In genomic region chr16:5845645-5846044, GRCm38 (mm10) we compare ENCODE assay signal across 19 mouse cellular contexts. TPM values are rescaled to one million over a fixed set of nuclear protein-coding genes. Genes with fewer than 3 reads are reported as not detected.
DNase-seq lines count a peak whose midpoint lies in the region; ATAC-seq and TF ChIP-seq lines count a peak whose summit lies in the region.
"Had no signal": no experiment of that assay in that cellular context is flagged by ENCODE, and none has a peak within 500 bp of the region (broad histone marks: within the 10 kb centered on the region; RNA-seq: fewer than 3 reads in every experiment).

No protein-coding gene starts in this region.

- no peak for TF ChIP-seq EP300 in lung, postnatal 0 days (IDR thresholded peaks at IDR 0.05)

- no peak for TF ChIP-seq CTCF in lung, postnatal 0 days (IDR thresholded peaks at IDR 0.05)

- H3K4me1 ChIP-seq in lung, embryonic 15.5 days: no peaks in the 10 kb centered on the region
- H3K4me1 ChIP-seq in lung, postnatal 0 days (ENCODE audit: insufficient read depth, low read depth, low read length): no peaks in the 10 kb centered on the region
- H3K4me1 ChIP-seq in embryonic facial prominence, embryonic 11.5 days (ENCODE audit: control insufficient read depth, insufficient read depth, low read length): no peaks in the 10 kb centered on the region
- no peaks in the 10 kb centered on the region for H3K4me1 ChIP-seq in limb, embryonic 11.5 days (ENCODE audit: control insufficient read depth, insufficient read depth, low read length)
- H3K4me1 ChIP-seq in intestine, embryonic 15.5 days (replicated peaks): no peaks in the 10 kb centered on the region
- H3K4me1 ChIP-seq: limb, embryonic 12.5 days; midbrain, embryonic 12.5 days had no signal

- WGBS in lung, embryonic 15.5 days: 24% methylated on average over 11 of the region's 11 CpGs
- 32% methylated on average over 11 of the region's 11 CpGs for WGBS in lung, postnatal 0 days
- WGBS in embryonic facial prominence, embryonic 11.5 days: 56% methylated on average over 11 of the region's 11 CpGs
- 30% methylated on average over 11 of the region's 11 CpGs for WGBS in limb, embryonic 11.5 days
- WGBS in intestine, embryonic 15.5 days: 46% methylated on average over 11 of the region's 11 CpGs

- H3K4me3 ChIP-seq in lung, embryonic 15.5 days: no peak overlapping the region
- H3K4me3 ChIP-seq in lung, postnatal 0 days (ENCODE audit: low read depth, low read length): no peak overlapping the region
- H3K4me3 ChIP-seq in embryonic facial prominence, embryonic 11.5 days (ENCODE audit: low read depth, low read length): no peak overlapping the region
- no peak overlapping the region for H3K4me3 ChIP-seq in limb, embryonic 11.5 days (ENCODE audit: low read depth, low read length)
- no peak overlapping the region for H3K4me3 ChIP-seq in intestine, embryonic 15.5 days (replicated peaks)
- H3K4me3 ChIP-seq: embryonic facial prominence, embryonic 13.5 days; gastrocnemius, adult 2 months; heart, adult 2 months; limb, embryonic 12.5 days; midbrain, embryonic 12.5 days had no signal

- intact Hi-C loops in heart, postnatal 36 days (cut with DNase I): no loop called here

- H3K27ac ChIP-seq in lung, embryonic 15.5 days: no peak overlapping the region
- H3K27ac ChIP-seq in lung, postnatal 0 days (ENCODE audit: low read length): no peak overlapping the region
- H3K27ac ChIP-seq in embryonic facial prominence, embryonic 11.5 days (replicated peaks; ENCODE audit: low read depth, low read length): no peak overlapping the region
- no peak overlapping the region for H3K27ac ChIP-seq in limb, embryonic 11.5 days (replicated peaks; ENCODE audit: low read depth, low read length)
- no peak overlapping the region for H3K27ac ChIP-seq in intestine, embryonic 15.5 days
- H3K27ac ChIP-seq: embryonic facial prominence, embryonic 13.5 days; gastrocnemius, adult 2 months; heart, adult 2 months; limb, embryonic 12.5 days; midbrain, embryonic 12.5 days had no signal

- ATAC-seq in lung, embryonic 15.5 days (ENCODE audit: borderline replicate concordance, extremely low read depth, low FRiP score, low TSS enrichment): peak; percentile 69; the same call in 1 of the 2 replicates
- ATAC-seq in lung, postnatal 0 days: no peak
- no peak; the same call in 1 of the 2 replicates for ATAC-seq in embryonic facial prominence, embryonic 11.5 days (replicated peaks; ENCODE audit: insufficient number of reproducible peaks, low FRiP score, low TSS enrichment, low read depth)
- no peak for ATAC-seq in limb, embryonic 11.5 days (ENCODE audit: insufficient number of reproducible peaks, low FRiP score, low TSS enrichment, low read depth)
- no peak for ATAC-seq in megakaryocyte progenitor cell, adult 5-6 weeks (replicated peaks; ENCODE audit: poor library complexity)
- no peak for ATAC-seq in intestine, embryonic 15.5 days

- H3K9ac ChIP-seq in lung, embryonic 15.5 days: no peak overlapping the region
- no peak overlapping the region for H3K9ac ChIP-seq in lung, postnatal 0 days (replicated peaks; ENCODE audit: low read depth)
- no peak overlapping the region for H3K9ac ChIP-seq in embryonic facial prominence, embryonic 11.5 days (replicated peaks; ENCODE audit: low read length)
- H3K9ac ChIP-seq in limb, embryonic 11.5 days (ENCODE audit: low read length): no peak overlapping the region
- no peak overlapping the region for H3K9ac ChIP-seq in intestine, embryonic 15.5 days
- H3K9ac ChIP-seq: embryonic facial prominence, embryonic 13.5 days; limb, embryonic 12.5 days; midbrain, embryonic 12.5 days had no signal

- H3K9me3 ChIP-seq in lung, embryonic 15.5 days: no peaks in the 10 kb centered on the region
- H3K9me3 ChIP-seq in lung, postnatal 0 days (ENCODE audit: low read length): no peaks in the 10 kb centered on the region
- no peaks in the 10 kb centered on the region for H3K9me3 ChIP-seq in embryonic facial prominence, embryonic 11.5 days (replicated peaks; ENCODE audit: control insufficient read depth, low read length)
- no peaks in the 10 kb centered on the region for H3K9me3 ChIP-seq in limb, embryonic 11.5 days (ENCODE audit: control insufficient read depth, low read length)
- H3K9me3 ChIP-seq in intestine, embryonic 15.5 days: no peaks in the 10 kb centered on the region
- H3K9me3 ChIP-seq: embryonic facial prominence, embryonic 13.5 days; limb, embryonic 12.5 days; midbrain, embryonic 12.5 days had no signal

- DNase-seq in heart, adult 11 months: peak; percentile 27
- DNase-seq in heart, postnatal 36 days: no peak
- no peak for DNase-seq in lung, postnatal 0 days (ENCODE audit: low spot score)
- DNase-seq in embryonic facial prominence, embryonic 11.5 days (ENCODE audit: low spot score): peak; percentile 61
- DNase-seq in limb, embryonic 11.5 days (ENCODE audit: low spot score): peak; percentile 23
- DNase-seq: cerebellum, adult 2 months; gastrocnemius, adult 2 months; heart, adult 2 months; heart, postnatal 10 days; kidney, adult 11 months; layer of hippocampus, postnatal 36 days; lung, adult 18-20 months; thymus, postnatal 4 days had no signal

- H3K27me3 ChIP-seq in lung, embryonic 15.5 days: peaks cover 6% of the 10 kb centered on the region; the same call in 1 of the 2 replicates
- H3K27me3 ChIP-seq in lung, postnatal 0 days (replicated peaks; ENCODE audit: insufficient read depth, low read length): no peaks in the 10 kb centered on the region
- H3K27me3 ChIP-seq in embryonic facial prominence, embryonic 11.5 days (ENCODE audit: control insufficient read depth, insufficient read depth, low read length): no peaks in the 10 kb centered on the region
- no peaks in the 10 kb centered on the region for H3K27me3 ChIP-seq in limb, embryonic 11.5 days (ENCODE audit: control insufficient read depth, insufficient read depth, low read length)
- no peaks in the 10 kb centered on the region for H3K27me3 ChIP-seq in intestine, embryonic 15.5 days (replicated peaks)
- H3K27me3 ChIP-seq: embryonic facial prominence, embryonic 13.5 days; limb, embryonic 12.5 days; midbrain, embryonic 12.5 days had no signal

- H3K4me2 ChIP-seq in lung, embryonic 15.5 days: no peak overlapping the region
- no peak overlapping the region for H3K4me2 ChIP-seq in lung, postnatal 0 days (replicated peaks; ENCODE audit: low read depth, low read length)
- no peak overlapping the region for H3K4me2 ChIP-seq in embryonic facial prominence, embryonic 11.5 days (ENCODE audit: low read depth, low read length)
- H3K4me2 ChIP-seq in limb, embryonic 11.5 days (ENCODE audit: low read depth, severe bottlenecking): no peak overlapping the region
- H3K4me2 ChIP-seq in intestine, embryonic 15.5 days (replicated peaks): no peak overlapping the region
- H3K4me2 ChIP-seq: embryonic facial prominence, embryonic 13.5 days; limb, embryonic 12.5 days; midbrain, embryonic 12.5 days had no signal

- no peaks in the 10 kb centered on the region for H3K36me3 ChIP-seq in lung, embryonic 15.5 days
- H3K36me3 ChIP-seq in lung, postnatal 0 days (ENCODE audit: insufficient read depth, low read length): no peaks in the 10 kb centered on the region
- no peaks in the 10 kb centered on the region for H3K36me3 ChIP-seq in embryonic facial prominence, embryonic 11.5 days (replicated peaks; ENCODE audit: control insufficient read depth, insufficient read depth, low read depth, low read length)
- H3K36me3 ChIP-seq in limb, embryonic 11.5 days (ENCODE audit: control insufficient read depth, insufficient read depth, low read length): no peaks in the 10 kb centered on the region
- H3K36me3 ChIP-seq in intestine, embryonic 15.5 days: no peaks in the 10 kb centered on the region
- H3K36me3 ChIP-seq: embryonic facial prominence, embryonic 13.5 days; limb, embryonic 12.5 days; midbrain, embryonic 12.5 days had no signal

RNA-seq across cellular contexts. Expression of gene Rbfox1, which starts 39.5 kb away (rescaled TPM):
- 10 to 100 TPM; 54.9 to 55.6 TPM for total RNA-seq in heart, postnatal 36 days (2021)
- 1.8 and 2.2 TPM in 2 replicates for polyA plus RNA-seq in lung, embryonic 15.5 days (2015; fragmentation: Nextera tagmentation; extraction: Ambion mirVana)
- 0.25 and 0.56 TPM in 2 replicates for polyA plus RNA-seq in lung, postnatal 0 days (2015; fragmentation: Nextera tagmentation; extraction: Ambion mirVana)
- 2.6 and 4.2 TPM in 2 replicates for polyA plus RNA-seq in embryonic facial prominence, embryonic 11.5 days (2014; fragmentation: Nextera tagmentation; extraction: Ambion mirVana)
- 0.81 and 1.1 TPM in 2 replicates for polyA plus RNA-seq in limb, embryonic 11.5 days (2014; fragmentation: Nextera tagmentation; extraction: Ambion mirVana)
- 0.15 and 0.29 TPM in 2 replicates for total RNA-seq in megakaryocyte progenitor cell, adult 5-6 weeks (2015)
- total RNA-seq in megakaryocyte progenitor cell, adult 5-6 weeks (2017): 0.84 TPM in 1 of 2 replicates, not detected in the other
- 3.3 and 4.5 TPM in 2 replicates for polyA plus RNA-seq in intestine, embryonic 15.5 days (2015; fragmentation: Nextera tagmentation; extraction: Ambion mirVana)

Comparison
In these comparisons a context has a peak if more than half of its experiments do, and no peak if none do; other contexts are left out.
1. DNase-seq: peak in heart, adult 11 months (single experiment), embryonic facial prominence, embryonic 11.5 days (single experiment) and limb, embryonic 11.5 days (single experiment); none in heart, postnatal 36 days (0 of 2) and lung, postnatal 0 days (single experiment).